Mouse (Mus musculus) thymus, adult 18-20 months (tissue): ENCODE measurements around the gene Tdrd1.
"Not testable (repeated sequence)": the region's sequence is repeated elsewhere in the genome, so short reads cannot be mapped to it uniquely, and the experiment has no call there.

Source experiments
- DNase-seq, 2 experiments: peaks; one replicate each; pipeline ENCODE4 v3.0.0; 2022; ENCODE audit warnings: mixed read lengths in 2 of 2

Gene Tdrd1

GRCm38 (mm10) chr19:56826047-56826631 is at the start of gene Tdrd1:
Gene Tdrd1 (plus strand): TSS chr19:56826209.
- DNase-seq = no peak

GRCm38 (mm10) chr19:56776719-56777382 is 49.2 kb upstream of the Tdrd1 start:
- DNase-seq = no peak

- not testable (repeated sequence) for DNase-seq
Measured at GRCm38 (mm10) chr19:56778532-56778931, 47.5 kb upstream of the Tdrd1 start.

GRCm38 (mm10) chr19:56787911-56788310 is 38.1 kb upstream of the Tdrd1 start:
- no peak for DNase-seq

GRCm38 (mm10) chr19:56788952-56789351 is 37.1 kb upstream of the Tdrd1 start:
- DNase-seq = no peak

- no peak for DNase-seq
Measured at GRCm38 (mm10) chr19:56797376-56797775, 28.6 kb upstream of the Tdrd1 start.

- no peak for DNase-seq
Measured at GRCm38 (mm10) chr19:56800226-56800625, 25.8 kb upstream of the Tdrd1 start.

GRCm38 (mm10) chr19:56800930-56801655 is 24.9 kb upstream of the Tdrd1 start:
- no peak for DNase-seq

GRCm38 (mm10) chr19:56801656-56802351 is 24.2 kb upstream of the Tdrd1 start:
- DNase-seq = no peak

- no peak for DNase-seq
Measured at GRCm38 (mm10) chr19:56802352-56802746, 23.7 kb upstream of the Tdrd1 start.

GRCm38 (mm10) chr19:56805366-56805765 is 20.6 kb upstream of the Tdrd1 start:
- no peak for DNase-seq

- no peak for DNase-seq
Measured at GRCm38 (mm10) chr19:56807122-56807521, 18.9 kb upstream of the Tdrd1 start.

- DNase-seq = no peak
Measured at GRCm38 (mm10) chr19:56808771-56809170, 17.2 kb upstream of the Tdrd1 start.

GRCm38 (mm10) chr19:56810641-56811146 is 15.3 kb upstream of the Tdrd1 start:
- DNase-seq = no peak

- DNase-seq = no peak
Measured at GRCm38 (mm10) chr19:56811590-56811989, 14.4 kb upstream of the Tdrd1 start.

- DNase-seq = no peak
Measured at GRCm38 (mm10) chr19:56813360-56813759, 12.6 kb upstream of the Tdrd1 start.

- DNase-seq = no peak
Measured at GRCm38 (mm10) chr19:56817851-56818526, 8.0 kb upstream of the Tdrd1 start.

GRCm38 (mm10) chr19:56821040-56821797 is 4.8 kb upstream of the Tdrd1 start:
- peak in 1 of 2 experiments; percentile 18 for DNase-seq

GRCm38 (mm10) chr19:56821798-56822447 is 4.1 kb upstream of the Tdrd1 start, which contains the start of gene Ccdc186:
Gene Ccdc186 (minus strand): TSS chr19:56822190.
- peak; percentile 89 to 90 for DNase-seq

GRCm38 (mm10) chr19:56822448-56822836 is 3.6 kb upstream of the Tdrd1 start:
- DNase-seq = no peak

GRCm38 (mm10) chr19:56828305-56828704 is 2.3 kb downstream of the Tdrd1 start:
- no peak for DNase-seq
